Mouse (Mus musculus) E14TG2a.4 (cell line): ENCODE data around the gene Olfr279.

Source experiments
- CTCF ChIP-seq: conservative IDR thresholded peaks from 2 replicates; pipeline ENCODE4 v1.5.1; 2014; ENCODE audit warnings: low read length
- NANOG ChIP-seq: IDR thresholded peaks from 2 replicates; pipeline ENCODE4 v1.6.1; 2014; ENCODE audit warnings: borderline replicate concordance, low read length, mixed read lengths
- POU5F1 ChIP-seq: IDR thresholded peaks from 2 replicates; pipeline ENCODE4 v1.6.1; 2014; ENCODE audit warnings: low read length, borderline replicate concordance

GRCm38 (mm10) chr15:98483907-98484886 lies 8.0 kb upstream of the Olfr279 start:
- no peak for TF ChIP-seq CTCF
- no peak for TF ChIP-seq NANOG
- TF ChIP-seq POU5F1, result no peak
